Mouse (Mus musculus) midbrain, embryonic 14.5 days (tissue): ENCODE measurements around the gene Mycbpap. TPM values are rescaled to one million over a fixed set of nuclear protein-coding genes. Genes with fewer than 3 reads are reported as not detected.
A peak's percentile ranks its signal among the peaks of the same experiment; 100 is the strongest.

Source experiments
- ATAC-seq: fragments of 200-750 bp; cut with Nextera tagmentation; 2 replicates; pipeline ENCODE4 v1.8.0; 2017; ENCODE audit warnings: moderate number of reproducible peaks, moderate library complexity; ENCODE audit not compliant: low FRiP score, low TSS enrichment
- DNase-seq: peaks from one replicate; pipeline ENCODE4 v3.0.0-alpha.2; 2015
- H3K27ac ChIP-seq: fragments of 300-500 bp; sonication (generic); replicated peaks from 2 replicates; pipeline ENCODE4 v1.5.1; 2014; ENCODE audit warnings: mild to moderate bottlenecking, low read depth, low read length, moderate library complexity
- H3K27me3 ChIP-seq: fragments of 300-500 bp; sonication (generic); 2 replicates; pipeline ENCODE4 v1.6.1; 2014; ENCODE audit warnings: low read length, control low read depth, mixed read lengths; ENCODE audit not compliant: control insufficient read depth, insufficient read depth
- H3K36me3 ChIP-seq: fragments of 300-500 bp; sonication (generic); 2 replicates; pipeline ENCODE4 v1.6.1; 2014; ENCODE audit warnings: low read length, control low read depth; ENCODE audit not compliant: control insufficient read depth, insufficient read depth
- H3K4me1 ChIP-seq: fragments of 300-500 bp; sonication (generic); 2 replicates; pipeline ENCODE4 v1.6.1; 2014; ENCODE audit warnings: mild to moderate bottlenecking, antibody characterized with exemption, low read length, control low read depth; ENCODE audit not compliant: control insufficient read depth, insufficient read depth
- H3K4me2 ChIP-seq: fragments of 300-500 bp; sonication (generic); 2 replicates; pipeline ENCODE4 v1.6.1; 2014; ENCODE audit warnings: mild to moderate bottlenecking, low read length, moderate library complexity
- H3K4me3 ChIP-seq: fragments of 300-500 bp; sonication (generic); replicated peaks from 2 replicates; pipeline ENCODE4 v1.5.1; 2014; ENCODE audit warnings: low read depth, low read length
- H3K9ac ChIP-seq: fragments of 300-500 bp; sonication (generic); replicated peaks from 2 replicates; pipeline ENCODE4 v1.6.1; 2014; ENCODE audit warnings: mild to moderate bottlenecking, low read length, moderate library complexity
- H3K9me3 ChIP-seq: fragments of 300-500 bp; sonication (generic); 2 replicates; pipeline ENCODE4 v1.6.1; 2016; ENCODE audit warnings: low read length, control low read depth, mixed read lengths; ENCODE audit not compliant: control insufficient read depth
- WGBS: fragments of 180-500 bp; shearing (Covaris S2); extraction: QIAGEN DNeasy Blood & Tissue Kit; methylation state at CpG from one replicate; pipeline ENCODE4 v1.1.7; 2014; 5-methylcytosine and 5-hydroxymethylcytosine counted together
- polyA plus RNA-seq: library from polyadenylated mRNA; unstranded; fragments of >200 nt; fragmentation: Nextera tagmentation; extraction: Ambion mirVana; gene quantifications from 2 replicates; pipeline ENCODE4 v1.2.1, GENCODE M21; 2014

Mycbpap gene
- polyA plus RNA-seq, 1 experiment from 2014 or later: 3.3 TPM

GRCm38 (mm10) chr11:94472585-94472915, 49.0 kb downstream of the Mycbpap start:
- Histone ChIP-seq H3K4me2 (peak overlapping the region; percentile 99), H3K9ac (peak overlapping the region; percentile 96), H3K27ac (peak overlapping the region; percentile 78), H3K4me3 (peak overlapping the region; percentile 78), H3K36me3 (no peaks in the 10 kb centered on the region), H3K27me3 (peaks cover 17% of the 10 kb centered on the region; the same call in 1 of the 2 replicates), H3K4me1 (peaks cover 60% of the 10 kb centered on the region), H3K9me3 (no peaks in the 10 kb centered on the region)
- under 1% methylated on average over 15 of the region's 15 CpGs for WGBS
- ATAC-seq (no peak), DNase-seq (peak; percentile 61)

DNA sequence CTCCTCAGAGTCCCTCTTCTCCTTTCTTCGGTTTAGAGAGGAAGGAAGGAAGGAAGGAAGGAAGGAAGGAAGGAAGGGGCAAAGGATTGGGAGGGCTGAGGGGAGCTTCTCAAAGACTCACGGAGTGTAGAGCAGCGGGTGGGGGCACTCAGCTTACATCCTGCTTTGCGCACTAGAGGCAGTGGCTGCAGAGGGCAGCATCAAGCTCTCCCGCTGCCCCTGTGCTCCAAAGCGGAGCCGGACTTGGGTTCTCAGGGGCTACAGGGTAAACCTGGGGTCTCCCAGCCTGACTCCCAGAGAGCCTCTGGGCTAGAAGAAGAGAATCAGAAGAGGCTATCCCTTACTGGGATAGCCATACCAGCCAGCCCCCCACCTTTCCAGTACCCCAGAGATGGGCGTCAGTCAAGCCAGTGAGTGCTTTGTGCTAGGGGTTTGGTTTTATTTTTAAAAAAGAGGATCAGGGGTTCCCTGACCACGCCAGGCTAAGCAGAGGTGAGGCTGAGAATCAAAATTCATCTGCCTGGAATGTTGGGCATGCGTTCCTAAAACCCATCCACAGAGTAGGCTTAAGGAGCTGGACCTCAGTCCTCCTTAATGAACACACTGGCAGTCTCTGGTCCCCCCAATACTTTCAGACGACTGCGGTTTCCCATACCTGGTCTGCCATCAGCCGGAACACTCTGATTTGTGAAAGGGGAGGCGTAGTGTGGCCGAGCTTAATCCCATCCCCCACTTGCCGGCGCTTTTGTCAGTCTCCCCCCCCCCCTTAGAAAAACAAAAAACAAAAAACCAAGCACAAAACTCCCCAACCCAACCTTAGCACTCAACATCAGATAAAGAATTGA, 49.6 kb downstream of the Mycbpap start:
- peak; percentile 68 for DNase-seq
- ATAC-seq: no peak

GRCm38 (mm10) chr11:94470391-94470790, 51.2 kb downstream of the Mycbpap start:
- Histone ChIP-seq H3K4me3 (peak overlapping the region; percentile 78; the same call in 1 of the 2 replicates), H3K4me1 (peaks cover 59% of the 10 kb centered on the region), H3K36me3 (no peaks in the 10 kb centered on the region), H3K27me3 (peaks cover 9% of the 10 kb centered on the region; the same call in 1 of the 2 replicates), H3K9ac (no peak overlapping the region), H3K27ac (0 out of 2 replicates have a peak overlapping the region, but pooled peaks have one; percentile 37), H3K9me3 (no peaks in the 10 kb centered on the region), H3K4me2 (peak overlapping the region; percentile 99)
- WGBS: 21% methylated on average over 6 of the region's 7 CpGs
- ATAC-seq (no peak), DNase-seq (no peak)

More for the DNA sequence above, 49.6 kb downstream of the Mycbpap start:
- no peaks in the 10 kb centered on the region for H3K9me3 ChIP-seq
- peaks cover 16% of the 10 kb centered on the region; the same call in 1 of the 2 replicates for H3K27me3 ChIP-seq
- 5% methylated on average over 17 of the region's 17 CpGs for WGBS
- no peaks in the 10 kb centered on the region for H3K36me3 ChIP-seq
- peak overlapping the region; percentile 96 for H3K9ac ChIP-seq
- peaks cover 61% of the 10 kb centered on the region for H3K4me1 ChIP-seq
- H3K4me2 ChIP-seq: peak overlapping the region; percentile 99
- peak overlapping the region; percentile 78 for H3K4me3 ChIP-seq
- H3K27ac ChIP-seq: peak overlapping the region; percentile 78

DNA sequence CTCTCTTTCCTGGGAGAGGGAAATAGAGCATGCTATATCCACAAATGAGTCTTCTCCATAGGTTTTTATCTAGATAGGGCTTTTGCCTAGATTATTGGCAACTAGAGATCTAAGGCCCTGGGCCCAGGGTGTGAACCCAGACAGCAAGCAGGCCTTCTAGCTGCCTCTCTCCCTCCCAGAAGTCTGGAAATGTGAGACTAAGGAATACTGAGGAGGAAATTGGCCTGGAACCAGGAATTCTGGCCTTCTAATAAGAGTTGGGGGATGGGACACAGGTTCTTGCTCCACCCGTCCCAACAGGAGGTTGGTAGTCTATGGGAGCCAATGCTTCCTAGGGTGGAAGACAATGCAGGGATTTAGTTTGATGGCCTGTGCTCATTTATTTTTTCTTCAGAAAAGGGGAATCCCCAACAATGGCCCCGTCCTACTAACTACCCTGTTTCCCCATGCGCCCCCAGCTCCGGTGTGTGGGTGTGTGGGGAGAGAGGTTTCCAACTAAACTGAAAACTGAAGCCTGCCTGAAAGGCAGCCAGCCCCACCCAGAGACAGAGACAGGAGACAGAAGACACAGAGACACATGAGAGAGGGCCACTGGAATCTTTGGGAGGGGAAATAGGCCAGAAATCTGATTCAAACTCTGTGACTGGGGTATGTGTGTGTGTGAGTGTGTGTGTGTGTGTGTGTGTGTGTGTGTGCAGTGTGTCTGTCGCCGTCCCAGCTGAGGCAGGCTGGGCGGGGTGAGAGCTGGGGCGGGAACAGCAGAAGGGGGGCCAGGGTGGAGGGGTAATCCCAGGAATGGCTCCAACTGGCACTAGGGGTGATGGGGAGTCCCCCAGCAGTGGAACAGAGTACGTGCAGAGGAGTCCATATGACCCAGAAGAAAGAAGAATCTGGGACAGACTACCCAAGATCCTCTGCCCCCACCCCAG, 52.1 kb downstream of the Mycbpap start:
- WGBS: 6% methylated on average over 9 of the region's 9 CpGs
- H3K4me3 ChIP-seq: no peak overlapping the region

DNA sequence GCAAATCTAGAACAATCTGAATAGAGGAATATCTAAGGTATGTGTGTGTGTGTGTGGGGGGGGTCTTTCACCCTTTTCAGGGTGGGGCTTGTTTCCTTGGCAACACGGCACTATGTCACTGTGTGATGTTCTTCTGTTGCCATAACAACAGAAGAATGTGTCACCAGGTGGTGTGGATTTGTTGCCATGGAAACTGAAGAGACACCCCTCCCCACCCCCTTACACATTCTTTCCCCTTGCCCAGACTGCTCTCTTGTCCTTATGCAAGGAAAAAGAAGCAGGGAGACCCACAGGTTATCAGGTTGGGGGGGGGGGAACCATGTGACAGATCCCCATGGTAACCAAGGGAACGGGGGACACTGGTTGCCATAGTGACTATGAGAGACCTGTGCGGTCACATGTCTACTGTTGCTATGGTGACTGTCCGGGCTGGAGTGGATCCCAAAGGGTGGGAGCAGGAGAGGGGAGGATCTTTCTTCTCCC, 52.9 kb downstream of the Mycbpap start:
- Histone ChIP-seq H3K9ac (no peak overlapping the region), H3K4me3 (no peak overlapping the region), H3K4me1 (peaks cover 55% of the 10 kb centered on the region), H3K36me3 (no peaks in the 10 kb centered on the region), H3K4me2 (peak overlapping the region; percentile 99), H3K27ac (peak overlapping the region; percentile 94), H3K27me3 (no peaks in the 10 kb centered on the region), H3K9me3 (no peaks in the 10 kb centered on the region)
- DNase-seq (peak; percentile 97), ATAC-seq (peak; percentile 90)
- 0% methylated on average over 4 of the region's 4 CpGs for WGBS

More for the DNA sequence above, 52.1 kb downstream of the Mycbpap start:
- H3K9ac ChIP-seq: no peak overlapping the region; the same call in 1 of the 2 replicates
- peak overlapping the region; percentile 94 for H3K27ac ChIP-seq
- peaks cover under 1% of the 10 kb centered on the region; the same call in 1 of the 2 replicates for H3K27me3 ChIP-seq
- peak overlapping the region; percentile 99 for H3K4me2 ChIP-seq
- no peaks in the 10 kb centered on the region for H3K36me3 ChIP-seq
- ATAC-seq (no peak), DNase-seq (peak; percentile 64)
- no peaks in the 10 kb centered on the region for H3K9me3 ChIP-seq
- peaks cover 56% of the 10 kb centered on the region for H3K4me1 ChIP-seq

- H3K4me1 ChIP-seq: peaks cover 46% of the 10 kb centered on the region
- WGBS: 82% methylated on average over 17 of the region's 17 CpGs
- H3K4me2 ChIP-seq: no peak overlapping the region
- no peak overlapping the region for H3K27ac ChIP-seq
- H3K9me3 ChIP-seq: no peaks in the 10 kb centered on the region
- no peak overlapping the region for H3K4me3 ChIP-seq
- no peaks in the 10 kb centered on the region for H3K27me3 ChIP-seq
- peaks cover 10% of the 10 kb centered on the region for H3K36me3 ChIP-seq
- ATAC-seq: no peak
- no peak for DNase-seq
- no peak overlapping the region for H3K9ac ChIP-seq
Observed at GRCm38 (mm10) chr11:94466333-94466855, 55.1 kb downstream of the Mycbpap start.

GRCm38 (mm10) chr11:94464170-94464569, 57.4 kb downstream of the Mycbpap start:
- Histone ChIP-seq H3K36me3 (peaks cover 23% of the 10 kb centered on the region), H3K4me1 (peaks cover 24% of the 10 kb centered on the region), H3K27me3 (no peaks in the 10 kb centered on the region), H3K4me2 (no peak overlapping the region), H3K4me3 (no peak overlapping the region), H3K27ac (no peak overlapping the region), H3K9me3 (no peaks in the 10 kb centered on the region), H3K9ac (no peak overlapping the region)
- 53% methylated on average over 2 of the region's 2 CpGs for WGBS
- no peak for DNase-seq
- ATAC-seq: no peak

GRCm38 (mm10) chr11:94461856-94462255, 59.7 kb downstream of the Mycbpap start:
- 89% methylated on average over 11 of the region's 11 CpGs for WGBS
- H3K9ac ChIP-seq: no peak overlapping the region
- H3K4me2 ChIP-seq: no peak overlapping the region
- DNase-seq: no peak
- peaks cover 10% of the 10 kb centered on the region for H3K4me1 ChIP-seq
- peaks cover 38% of the 10 kb centered on the region for H3K36me3 ChIP-seq
- H3K27ac ChIP-seq: no peak overlapping the region
- H3K27me3 ChIP-seq: no peaks in the 10 kb centered on the region
- ATAC-seq: no peak
- no peak overlapping the region for H3K4me3 ChIP-seq
- no peaks in the 10 kb centered on the region for H3K9me3 ChIP-seq
